Mouse (Mus musculus): Measurements from ENCODE around the gene Cavin4.
A peak's percentile ranks its signal among the peaks of the same experiment; 100 is the strongest.

DNA sequence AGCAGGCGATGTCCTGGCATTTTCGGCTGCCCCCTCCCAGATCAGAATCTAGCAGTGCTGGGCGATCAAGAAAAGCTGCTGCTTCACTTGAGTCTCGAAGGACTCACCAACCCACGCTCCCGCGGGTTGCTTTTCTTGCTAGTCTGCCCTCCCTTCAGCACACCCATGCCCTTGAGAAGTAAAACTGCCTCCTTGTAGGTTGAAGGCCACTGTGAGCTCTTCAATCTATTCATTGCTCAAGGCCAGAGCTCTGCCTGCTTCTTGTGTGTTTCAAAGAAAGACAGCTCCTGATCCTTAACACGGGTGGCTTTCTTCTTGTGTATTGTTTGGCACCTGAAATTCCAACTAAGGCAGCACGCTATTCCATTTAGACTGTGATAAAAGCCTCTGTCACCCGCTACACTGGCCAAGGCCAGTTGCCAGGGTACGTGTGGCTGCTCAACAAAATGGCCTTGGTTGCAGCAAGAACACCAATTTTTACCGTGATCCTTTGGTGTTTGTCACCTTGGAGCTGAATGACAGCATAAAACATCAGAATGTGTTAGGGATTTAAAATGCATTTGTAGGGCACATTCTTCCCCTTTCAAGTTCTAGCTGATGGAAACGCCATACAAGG lies 13.4 kb downstream of the Cavin4 start:
- no peak for TF ChIP-seq POLR2A (IDR thresholded peaks at IDR 0.05; ENCODE audit: insufficient read length, low read depth)
- TF ChIP-seq USF1 (IDR thresholded peaks at IDR 0.05; ENCODE audit: low read depth), result no peak
- no peak for TF ChIP-seq TCF12 (IDR thresholded peaks at IDR 0.05; ENCODE audit: insufficient read depth, poor library complexity, severe bottlenecking)
- no peak for TF ChIP-seq TCF3 (IDR thresholded peaks at IDR 0.05; ENCODE audit: insufficient read length, low read depth)
- no peak for TF ChIP-seq E2F4 (IDR thresholded peaks at IDR 0.05; ENCODE audit: insufficient read depth)
- no peak for TF ChIP-seq CEBPB (IDR thresholded peaks at IDR 0.05; ENCODE audit: insufficient read depth, poor library complexity, severe bottlenecking)
- TF ChIP-seq MYOD1 (IDR thresholded peaks at IDR 0.05; ENCODE audit: control insufficient read depth in 1 of 3, insufficient read length in 2 of 3, low read depth in 2 of 3), result no peak
- TF ChIP-seq MAX (IDR thresholded peaks at IDR 0.05; ENCODE audit: low read depth), result no peak
- peak; percentile 32 for TF ChIP-seq POLR2AphosphoS2 (IDR thresholded peaks at IDR 0.05; ENCODE audit: insufficient read length, low read depth)
- TF ChIP-seq MYOG (IDR thresholded peaks at IDR 0.05; ENCODE audit: control insufficient read depth in 1 of 3, insufficient read depth in 1 of 3, insufficient read length in 2 of 3, low read depth in 2 of 3), result no peak
- TF ChIP-seq SRF (IDR thresholded peaks at IDR 0.05; ENCODE audit: control insufficient read depth, insufficient read length, low read depth), result no peak
- no peak for TF ChIP-seq REST (IDR thresholded peaks at IDR 0.05; ENCODE audit: insufficient read depth, insufficient read length)

Data from myocyte (in vitro differentiated cells).